Mouse (Mus musculus) skeletal muscle tissue, adult 2 months (tissue): Measurements from ENCODE around the gene Rimkla.

Experiments
- DNase-seq: peaks from one replicate; pipeline ENCODE4 v3.0.0-alpha.2; 2012; ENCODE audit warnings: low read depth, low spot score

The Rimkla gene

GRCm38 (mm10) chr4:119467720-119468380, 24.6 kb downstream of the Rimkla start:
- DNase-seq: peak; percentile 25

GRCm38 (mm10) chr4:119465841-119466240, 26.6 kb downstream of the Rimkla start:
- DNase-seq: no peak

GRCm38 (mm10) chr4:119463756-119464419, 28.5 kb downstream of the Rimkla start:
- no peak for DNase-seq

GRCm38 (mm10) chr4:119462858-119463755, 29.3 kb downstream of the Rimkla start:
- DNase-seq: peak; percentile 80

GRCm38 (mm10) chr4:119462457-119462856, 30.0 kb downstream of the Rimkla start:
- DNase-seq: no peak

- peak; percentile 13 for DNase-seq
Measured at GRCm38 (mm10) chr4:119460728-119461141, 31.7 kb downstream of the Rimkla start.

- no peak for DNase-seq
Measured at GRCm38 (mm10) chr4:119460296-119460695, 32.1 kb downstream of the Rimkla start.

- DNase-seq: no peak
Measured at GRCm38 (mm10) chr4:119453533-119453932, 38.9 kb downstream of the Rimkla start.

GRCm38 (mm10) chr4:119453128-119453527, 39.3 kb downstream of the Rimkla start:
- no peak for DNase-seq

GRCm38 (mm10) chr4:119450436-119450835, 42.0 kb downstream of the Rimkla start:
- DNase-seq: no peak

- no peak for DNase-seq
Measured at GRCm38 (mm10) chr4:119447786-119448185, 44.6 kb downstream of the Rimkla start.

- DNase-seq: no peak
Measured at GRCm38 (mm10) chr4:119447261-119447660, 45.2 kb downstream of the Rimkla start.

- DNase-seq: no peak
Measured at GRCm38 (mm10) chr4:119442539-119442938, 49.9 kb downstream of the Rimkla start.

- DNase-seq: no peak
Measured at GRCm38 (mm10) chr4:119441836-119442235, 50.6 kb downstream of the Rimkla start.

GRCm38 (mm10) chr4:119437936-119438335, 54.5 kb downstream of the Rimkla start:
- DNase-seq: no peak

GRCm38 (mm10) chr4:119430678-119431077, 61.8 kb downstream of the Rimkla start:
- DNase-seq: peak; percentile 26

- DNase-seq: peak; percentile 25
Measured at GRCm38 (mm10) chr4:119427680-119428079, 64.7 kb downstream of the Rimkla start.

- DNase-seq: no peak
Measured at GRCm38 (mm10) chr4:119425601-119426000, 66.8 kb downstream of the Rimkla start.

GRCm38 (mm10) chr4:119425077-119425476, 67.4 kb downstream of the Rimkla start:
- DNase-seq: no peak

GRCm38 (mm10) chr4:119422294-119422964, 70.0 kb downstream of the Rimkla start, which contains the start of the genes Ppcs and Zmynd12:
Gene Ppcs (minus strand): TSS chr4:119422420.
Gene Zmynd12 (plus strand): TSS chr4:119422814.
- DNase-seq: peak; percentile 81

- DNase-seq: peak; percentile 9
Measured at GRCm38 (mm10) chr4:119421921-119422293, 70.5 kb downstream of the Rimkla start.
